Mouse (Mus musculus): ENCODE results near the gene Adamts17.

Gene Adamts17

DNA sequence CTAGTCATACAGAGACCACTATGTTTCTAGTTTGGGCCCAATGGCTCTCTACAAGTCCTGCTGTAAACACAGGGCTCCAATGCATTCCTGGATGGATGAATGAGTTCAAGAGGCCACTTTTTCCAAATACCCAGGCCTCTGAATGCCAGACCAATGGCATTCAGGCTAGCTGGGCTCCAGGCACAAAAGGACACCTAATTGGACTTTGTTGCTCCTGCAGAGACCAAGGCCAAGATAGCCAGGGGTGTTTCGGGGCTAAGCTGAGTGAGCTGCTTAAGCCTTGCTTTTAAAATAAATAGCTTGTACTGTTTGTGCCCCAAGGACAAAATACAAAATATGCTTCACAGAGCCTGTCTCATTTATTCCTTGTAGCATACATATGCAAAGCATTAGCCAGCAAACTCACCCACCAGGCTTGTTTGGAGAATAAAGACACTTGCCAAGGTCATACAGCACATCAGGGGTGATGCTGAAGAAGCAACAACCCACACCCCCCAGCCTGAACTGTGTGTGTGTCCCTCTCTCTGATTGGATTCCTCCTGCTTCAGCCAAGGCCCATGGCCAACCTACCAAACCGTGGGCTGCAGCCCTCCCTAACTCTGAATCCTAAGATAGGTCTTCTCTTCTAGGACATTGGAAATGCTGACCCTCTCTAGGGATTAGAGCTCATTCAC is 334.1 kb downstream of the Adamts17 start:
- in situ Hi-C loops (cut with MboI, MseI) = no loop called here

DNA sequence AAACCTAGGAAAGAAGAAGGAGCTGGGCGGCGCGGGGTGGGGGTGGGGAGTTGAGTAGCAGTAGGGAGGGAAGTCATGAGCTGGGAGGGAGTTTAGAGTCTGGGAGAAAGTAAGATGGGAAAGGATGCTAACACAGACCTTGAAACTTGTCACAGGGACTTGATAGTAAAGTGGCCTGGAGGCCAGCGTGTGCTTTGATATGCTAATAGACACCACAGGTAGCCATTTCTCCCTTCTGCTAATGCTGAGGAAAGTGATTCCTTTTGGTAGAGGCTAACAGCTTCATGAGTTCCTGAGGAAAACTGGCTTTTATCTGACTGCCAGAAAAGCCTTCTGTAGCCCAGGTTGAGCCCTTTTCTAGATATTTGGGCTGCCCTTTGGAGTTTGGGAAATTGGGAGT is 344.3 kb downstream of the Adamts17 start:
- in situ Hi-C loops (cut with MboI, MseI) = loop anchor here (5.0 kb wide), 1 partner anchor 46 kb away; no protein-coding TSS in a partner anchor

DNA sequence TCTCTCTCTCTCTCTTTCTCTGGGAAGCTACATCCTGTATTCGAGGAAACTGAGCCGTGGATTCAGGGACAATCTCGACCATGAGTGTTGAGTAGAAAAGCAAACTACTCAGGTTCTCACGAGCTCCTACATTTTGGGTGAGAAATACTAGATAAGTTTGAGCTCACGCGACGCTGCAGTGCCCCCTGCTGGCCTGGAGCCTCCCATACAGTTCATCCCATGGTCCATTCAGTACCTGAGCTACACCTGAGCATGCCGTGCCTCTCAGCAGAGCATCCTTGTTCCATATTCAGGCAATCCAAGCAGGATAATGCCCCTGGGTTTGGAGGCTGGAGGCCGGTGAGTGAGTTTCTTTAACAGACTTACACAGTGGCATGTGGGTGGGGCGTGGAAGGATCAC is 359.9 kb downstream of the Adamts17 start:
- in situ Hi-C loops (cut with MboI, MseI) = loop anchor here (10.0 kb wide), 1 partner anchor 385 kb away; no protein-coding TSS in a partner anchor

All from T-helper 2 cell (primary cell).